Mouse (Mus musculus) stomach, postnatal 0 days (tissue): ENCODE results near the gene Rrp1.

ENCODE experiments used
- CTCF ChIP-seq: IDR thresholded peaks from 2 replicates; pipeline ENCODE4 v1.5.1; 2016; ENCODE audit warnings: antibody characterized with exemption, low read depth, mild to moderate bottlenecking, moderate library complexity
- EP300 ChIP-seq: optimal IDR thresholded peaks from 2 replicates; pipeline ENCODE3; 2016; ENCODE audit warnings: antibody characterized with exemption

- TF ChIP-seq CTCF (no peak), EP300 (no peak)
Measured at GRCm38 (mm10) chr10:78458348-78459111, 45.7 kb upstream of the Rrp1 start.
